Mouse (Mus musculus) midbrain, embryonic 13.5 days (tissue): ENCODE data around the gene Pbx2. TPM values are rescaled to one million over a fixed set of nuclear protein-coding genes. Genes with fewer than 3 reads are reported as not detected.

Experiments used
- ATAC-seq: fragments of 200-750 bp; cut with Nextera tagmentation; 2 replicates; pipeline ENCODE4 v1.8.0; 2017; ENCODE audit warnings: mild to moderate bottlenecking, moderate TSS enrichment, moderate library complexity
- H3K27ac ChIP-seq: fragments of 300-500 bp; sonication (generic); 2 replicates; pipeline ENCODE4 v1.5.1; 2015; ENCODE audit warnings: inconsistent platforms, mild to moderate bottlenecking, moderate library complexity
- H3K27me3 ChIP-seq: fragments of 300-500 bp; sonication (generic); 2 replicates; pipeline ENCODE4 v1.6.1; 2015; ENCODE audit warnings: mild to moderate bottlenecking, inconsistent platforms
- H3K36me3 ChIP-seq: fragments of 300-500 bp; sonication (generic); 2 replicates; pipeline ENCODE4 v1.6.1; 2015; ENCODE audit warnings: mild to moderate bottlenecking, inconsistent platforms
- H3K4me1 ChIP-seq: fragments of 300-500 bp; sonication (generic); replicated peaks from 2 replicates; pipeline ENCODE4 v1.6.1; 2015; ENCODE audit warnings: inconsistent platforms
- H3K4me2 ChIP-seq: fragments of 300-500 bp; sonication (generic); replicated peaks from 2 replicates; pipeline ENCODE4 v1.6.1; 2015; ENCODE audit warnings: moderate library complexity, mild to moderate bottlenecking, inconsistent platforms
- H3K4me3 ChIP-seq: fragments of 300-500 bp; sonication (generic); replicated peaks from 2 replicates; pipeline ENCODE4 v1.5.1; 2015; ENCODE audit warnings: mild to moderate bottlenecking, inconsistent platforms
- H3K9ac ChIP-seq: fragments of 300-500 bp; sonication (generic); replicated peaks from 2 replicates; pipeline ENCODE4 v1.6.1; 2015; ENCODE audit warnings: mild to moderate bottlenecking, inconsistent platforms
- H3K9me3 ChIP-seq: fragments of 300-500 bp; sonication (generic); 2 replicates; pipeline ENCODE4 v1.6.1; 2016; ENCODE audit warnings: mild to moderate bottlenecking, inconsistent platforms
- WGBS: fragments of 180-500 bp; shearing (Covaris S2); methylation state at CpG from one replicate; pipeline ENCODE4 v1.1.7; 2015; 5-methylcytosine and 5-hydroxymethylcytosine counted together
- polyA plus RNA-seq: library from polyadenylated mRNA; unstranded; fragments of >200 nt; fragmentation: Nextera tagmentation; extraction: Ambion mirVana; gene quantifications from 2 replicates; pipeline ENCODE4 v1.2.1, GENCODE M21; 2015

The Pbx2 gene
- polyA plus RNA-seq, 1 experiment from 2014 or later: 13.3 TPM

GRCm38 (mm10) chr17:34635671-34636070, 44.6 kb downstream of the Pbx2 start:
- Histone ChIP-seq H3K27me3 (peaks cover 24% of the 10 kb centered on the region), H3K9ac (no peak overlapping the region), H3K36me3 (no peaks in the 10 kb centered on the region), H3K4me1 (peaks cover 27% of the 10 kb centered on the region), H3K9me3 (no peaks in the 10 kb centered on the region), H3K4me3 (no peak overlapping the region), H3K4me2 (no peak overlapping the region), H3K27ac (no peak overlapping the region)
- ATAC-seq: no peak
- WGBS: 66% methylated on average over 2 of the region's 2 CpGs

DNA sequence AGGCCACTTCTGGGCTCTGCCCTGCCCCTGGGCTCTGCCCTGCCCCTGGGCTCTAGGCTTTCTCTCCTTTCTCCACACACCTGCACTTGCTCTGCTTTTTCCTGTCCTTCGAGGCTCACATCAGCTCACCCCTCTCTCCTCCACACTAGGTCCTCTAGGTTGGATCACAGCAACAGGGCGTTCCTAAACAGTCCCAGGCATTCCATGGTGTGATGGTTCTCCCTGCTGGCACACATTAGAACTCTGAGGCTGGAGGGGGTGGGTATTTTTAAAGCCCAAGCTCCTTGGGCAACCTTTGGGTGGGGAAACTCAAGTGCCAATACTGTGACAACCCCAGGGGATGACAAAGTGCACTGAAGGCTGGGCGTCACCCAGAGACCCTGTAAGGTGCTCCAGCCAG, 46.4 kb downstream of the Pbx2 start:
- peaks cover 7% of the 10 kb centered on the region for H3K27me3 ChIP-seq
- no peak overlapping the region for H3K9ac ChIP-seq
- H3K27ac ChIP-seq: no peak overlapping the region
- no peak overlapping the region for H3K4me3 ChIP-seq
- no peaks in the 10 kb centered on the region for H3K36me3 ChIP-seq
- 71% methylated on average over 3 of the region's 3 CpGs for WGBS
- H3K4me2 ChIP-seq: no peak overlapping the region
- no peak for ATAC-seq
- peaks cover 18% of the 10 kb centered on the region for H3K4me1 ChIP-seq
- H3K9me3 ChIP-seq: no peaks in the 10 kb centered on the region

DNA sequence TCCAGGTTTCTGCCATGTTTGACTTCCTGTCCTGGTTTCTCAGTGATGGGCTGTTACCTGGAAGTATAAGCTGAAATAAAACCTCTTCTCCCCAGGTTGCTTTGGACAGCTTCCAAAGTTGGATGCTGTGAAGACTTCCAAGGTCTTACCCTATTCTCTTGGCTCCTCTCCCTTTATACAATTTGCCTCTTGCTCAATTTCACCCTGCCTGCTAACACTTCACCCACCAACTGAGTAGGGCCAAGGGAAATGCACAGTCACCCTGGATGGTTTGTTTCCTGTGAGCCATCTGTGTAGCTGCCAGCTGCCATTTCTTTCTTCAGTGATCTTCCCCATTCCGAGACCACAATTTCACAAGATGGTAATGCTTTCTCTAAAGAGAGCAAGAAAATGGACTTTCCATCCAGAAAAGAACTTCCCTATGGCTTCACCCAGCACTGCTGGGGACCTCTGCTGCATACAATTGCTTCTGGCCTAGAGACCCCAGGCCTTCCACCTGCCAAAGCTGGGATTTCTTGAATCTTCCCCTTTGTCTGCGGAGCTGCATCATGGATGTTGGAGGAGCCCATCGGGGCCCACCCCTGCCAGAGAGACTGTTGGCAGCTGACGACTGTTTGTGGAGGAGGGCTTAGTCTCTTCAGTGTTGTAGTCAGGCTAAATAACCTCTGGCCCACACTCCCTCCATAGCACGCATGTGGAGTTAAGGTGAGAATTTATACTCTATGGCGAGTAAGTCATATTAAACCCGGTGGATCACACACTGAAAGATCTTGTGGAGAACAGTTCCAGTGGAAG, 48.6 kb downstream of the Pbx2 start:
- WGBS: 84% methylated on average over 7 of the region's 7 CpGs
- Histone ChIP-seq H3K4me1 (peaks cover 17% of the 10 kb centered on the region), H3K36me3 (no peaks in the 10 kb centered on the region), H3K9me3 (no peaks in the 10 kb centered on the region), H3K27ac (0 out of 2 replicates have a peak overlapping the region, but pooled peaks have one; percentile 12), H3K9ac (0 out of 2 replicates have a peak overlapping the region, but pooled peaks have one; percentile 34), H3K27me3 (no peaks in the 10 kb centered on the region; the same call in 1 of the 2 replicates), H3K4me3 (no peak overlapping the region), H3K4me2 (no peak overlapping the region)
- no peak for ATAC-seq

GRCm38 (mm10) chr17:34640778-34641601, 49.9 kb downstream of the Pbx2 start:
- no peaks in the 10 kb centered on the region for H3K36me3 ChIP-seq
- H3K4me1 ChIP-seq: peaks cover 29% of the 10 kb centered on the region
- H3K9me3 ChIP-seq: no peaks in the 10 kb centered on the region
- WGBS: 11% methylated on average over 11 of the region's 11 CpGs
- ATAC-seq: peak; percentile 32; the same call in 1 of the 2 replicates
- H3K4me3 ChIP-seq: no peak overlapping the region
- peak overlapping the region; percentile 82 for H3K27ac ChIP-seq
- H3K4me2 ChIP-seq: no peak overlapping the region
- peak overlapping the region; percentile 34 for H3K9ac ChIP-seq
- H3K27me3 ChIP-seq: no peaks in the 10 kb centered on the region; the same call in 1 of the 2 replicates

GRCm38 (mm10) chr17:34641945-34642344, 50.9 kb downstream of the Pbx2 start:
- 90% methylated on average over 3 of the region's 3 CpGs for WGBS
- Histone ChIP-seq H3K9me3 (no peaks in the 10 kb centered on the region), H3K27ac (no peak overlapping the region), H3K4me3 (no peak overlapping the region), H3K4me1 (peaks cover 35% of the 10 kb centered on the region), H3K9ac (no peak overlapping the region), H3K27me3 (no peaks in the 10 kb centered on the region), H3K36me3 (no peaks in the 10 kb centered on the region), H3K4me2 (no peak overlapping the region)
- no peak for ATAC-seq

DNA sequence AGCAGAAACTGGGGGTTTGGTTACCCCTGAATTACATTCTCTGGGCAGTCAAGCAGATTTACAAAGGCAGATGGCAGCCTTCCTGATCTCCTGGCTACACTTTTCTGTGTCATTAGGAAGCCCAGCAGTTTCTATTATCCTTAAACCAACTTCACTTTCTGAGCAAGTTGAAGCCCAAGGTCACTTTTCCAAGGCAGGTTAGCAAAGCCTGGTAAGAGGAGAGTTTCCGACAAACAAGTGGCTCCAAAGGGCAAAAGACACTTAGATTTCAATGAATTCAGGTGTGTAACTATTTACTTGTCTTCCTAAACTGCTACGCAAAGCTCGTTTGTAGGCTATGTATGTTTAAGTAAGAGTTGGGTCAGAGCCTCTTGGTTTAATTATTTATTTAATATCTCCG, 52.3 kb downstream of the Pbx2 start:
- ATAC-seq: no peak
- no peak overlapping the region for H3K4me3 ChIP-seq
- H3K9ac ChIP-seq: no peak overlapping the region
- no peak overlapping the region for H3K27ac ChIP-seq
- WGBS: 95% methylated on average over 4 of the region's 4 CpGs
- no peaks in the 10 kb centered on the region for H3K36me3 ChIP-seq
- no peak overlapping the region for H3K4me2 ChIP-seq
- no peaks in the 10 kb centered on the region for H3K9me3 ChIP-seq
- no peaks in the 10 kb centered on the region for H3K27me3 ChIP-seq
- H3K4me1 ChIP-seq: peaks cover 45% of the 10 kb centered on the region

DNA sequence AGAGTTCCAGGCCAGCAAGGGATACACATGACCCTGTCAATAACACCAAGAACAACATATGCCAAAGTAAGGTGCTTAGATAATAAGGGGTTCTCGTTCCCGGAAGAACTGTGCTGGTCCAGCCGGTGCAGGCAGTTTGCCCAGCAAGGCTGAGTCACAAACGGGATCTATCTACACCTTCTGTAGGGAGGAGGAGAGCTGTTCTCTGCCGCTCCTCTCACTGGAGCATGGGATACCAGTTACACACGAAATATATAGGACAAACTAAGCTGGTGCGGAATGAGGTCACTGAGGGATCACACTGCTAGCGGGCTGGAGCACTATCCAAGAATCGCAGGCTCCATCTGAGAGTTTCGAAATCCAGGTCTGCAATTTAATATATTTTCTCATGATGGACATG, 52.9 kb downstream of the Pbx2 start:
- Histone ChIP-seq H3K9me3 (no peaks in the 10 kb centered on the region), H3K36me3 (no peaks in the 10 kb centered on the region), H3K4me3 (no peak overlapping the region), H3K9ac (no peak overlapping the region), H3K4me1 (peaks cover 48% of the 10 kb centered on the region), H3K27me3 (no peaks in the 10 kb centered on the region), H3K27ac (no peak overlapping the region), H3K4me2 (no peak overlapping the region)
- ATAC-seq: no peak
- 84% methylated on average over 10 of the region's 10 CpGs for WGBS

- Histone ChIP-seq H3K27ac (peak within 1 kb of the TSS; percentile 65), H3K4me1 (peaks cover 47% of the 10 kb centered on the region), H3K9me3 (no peaks in the 10 kb centered on the region), H3K9ac (peak within 1 kb of the TSS; percentile 72), H3K4me3 (peak within 1 kb of the TSS; percentile 62), H3K4me2 (peak within 1 kb of the TSS; percentile 91), H3K27me3 (no peaks in the 10 kb centered on the region), H3K36me3 (peaks cover 6% of the 10 kb centered on the region)
- 1% methylated on average over 16 of the region's 16 CpGs for WGBS
- peak; percentile 67 for ATAC-seq
Measured at GRCm38 (mm10) chr17:34644608-34645007, 53.5 kb downstream of the Pbx2 start, which contains the start of gene Fkbpl. Gene Fkbpl (plus strand): TSS chr17:34644764.

GRCm38 (mm10) chr17:34645256-34645829, 54.3 kb downstream of the Pbx2 start:
- Histone ChIP-seq H3K27ac (peak overlapping the region; percentile 65; the same call in 1 of the 2 replicates), H3K4me2 (peak overlapping the region; percentile 91), H3K9ac (peak overlapping the region; percentile 72), H3K4me3 (peak overlapping the region; percentile 62), H3K9me3 (no peaks in the 10 kb centered on the region), H3K4me1 (peaks cover 43% of the 10 kb centered on the region), H3K27me3 (no peaks in the 10 kb centered on the region), H3K36me3 (peaks cover 14% of the 10 kb centered on the region)
- 50% methylated on average over 10 of the region's 10 CpGs for WGBS
- no peak for ATAC-seq

GRCm38 (mm10) chr17:34645831-34646511, 54.9 kb downstream of the Pbx2 start:
- no peaks in the 10 kb centered on the region for H3K27me3 ChIP-seq
- H3K4me2 ChIP-seq: peak overlapping the region; percentile 91
- WGBS: 90% methylated on average over 30 of the region's 30 CpGs
- H3K9ac ChIP-seq: 0 out of 2 replicates have a peak overlapping the region, but pooled peaks have one; percentile 72
- H3K9me3 ChIP-seq: no peaks in the 10 kb centered on the region
- H3K4me3 ChIP-seq: peak overlapping the region; percentile 97
- no peak for ATAC-seq
- peaks cover 37% of the 10 kb centered on the region for H3K4me1 ChIP-seq
- H3K27ac ChIP-seq: no peak overlapping the region
- H3K36me3 ChIP-seq: peaks cover 20% of the 10 kb centered on the region
